Mouse (Mus musculus): ENCODE measurements around the gene Trim17. TPM values are rescaled to one million over a fixed set of nuclear protein-coding genes. Genes with fewer than 3 reads are reported as not detected.
A peak's percentile ranks its signal among the peaks of the same experiment; 100 is the strongest.

Trim17 gene
- polyA plus RNA-seq, 1 experiment from 2014 or later = 1.1 TPM

GRCm38 (mm10) chr11:58926651-58927050 lies 27.8 kb upstream of the Trim17 start:
- H3K27me3 ChIP-seq (ENCODE audit: control insufficient read depth, insufficient read depth, low read length) = no peaks in the 10 kb centered on the region
- no peak for ATAC-seq (replicated peaks; ENCODE audit: insufficient number of reproducible peaks, low FRiP score, low TSS enrichment)
- no peak overlapping the region for H3K4me2 ChIP-seq
- H3K9ac ChIP-seq (ENCODE audit: low read depth, low read length) = no peak overlapping the region
- no peak overlapping the region for H3K27ac ChIP-seq (ENCODE audit: low read depth, low read length)
- WGBS (ENCODE audit: insufficient replicate concordance) = 82% methylated on average over 2 of the region's 3 CpGs
- no peak overlapping the region for H3K4me3 ChIP-seq (ENCODE audit: low read depth, low read length)
- no peaks in the 10 kb centered on the region for H3K9me3 ChIP-seq (replicated peaks; ENCODE audit: control insufficient read depth, low read length)
- H3K4me1 ChIP-seq (ENCODE audit: control insufficient read depth, insufficient read depth, low read length) = no peaks in the 10 kb centered on the region
- H3K36me3 ChIP-seq (ENCODE audit: control insufficient read depth, insufficient read depth, low read length) = no peaks in the 10 kb centered on the region

GRCm38 (mm10) chr11:58927053-58927452 lies 27.4 kb upstream of the Trim17 start:
- no peaks in the 10 kb centered on the region for H3K9me3 ChIP-seq (replicated peaks; ENCODE audit: control insufficient read depth, low read length)
- H3K27me3 ChIP-seq (ENCODE audit: control insufficient read depth, insufficient read depth, low read length) = no peaks in the 10 kb centered on the region
- H3K4me3 ChIP-seq (ENCODE audit: low read depth, low read length) = no peak overlapping the region
- no peak for ATAC-seq (replicated peaks; ENCODE audit: insufficient number of reproducible peaks, low FRiP score, low TSS enrichment)
- 75% methylated on average over 2 of the region's 2 CpGs for WGBS (ENCODE audit: insufficient replicate concordance)
- H3K36me3 ChIP-seq (ENCODE audit: control insufficient read depth, insufficient read depth, low read length) = no peaks in the 10 kb centered on the region
- H3K4me2 ChIP-seq = no peak overlapping the region
- H3K9ac ChIP-seq (ENCODE audit: low read depth, low read length) = no peak overlapping the region
- H3K4me1 ChIP-seq (ENCODE audit: control insufficient read depth, insufficient read depth, low read length) = no peaks in the 10 kb centered on the region
- H3K27ac ChIP-seq (ENCODE audit: low read depth, low read length) = no peak overlapping the region

DNA sequence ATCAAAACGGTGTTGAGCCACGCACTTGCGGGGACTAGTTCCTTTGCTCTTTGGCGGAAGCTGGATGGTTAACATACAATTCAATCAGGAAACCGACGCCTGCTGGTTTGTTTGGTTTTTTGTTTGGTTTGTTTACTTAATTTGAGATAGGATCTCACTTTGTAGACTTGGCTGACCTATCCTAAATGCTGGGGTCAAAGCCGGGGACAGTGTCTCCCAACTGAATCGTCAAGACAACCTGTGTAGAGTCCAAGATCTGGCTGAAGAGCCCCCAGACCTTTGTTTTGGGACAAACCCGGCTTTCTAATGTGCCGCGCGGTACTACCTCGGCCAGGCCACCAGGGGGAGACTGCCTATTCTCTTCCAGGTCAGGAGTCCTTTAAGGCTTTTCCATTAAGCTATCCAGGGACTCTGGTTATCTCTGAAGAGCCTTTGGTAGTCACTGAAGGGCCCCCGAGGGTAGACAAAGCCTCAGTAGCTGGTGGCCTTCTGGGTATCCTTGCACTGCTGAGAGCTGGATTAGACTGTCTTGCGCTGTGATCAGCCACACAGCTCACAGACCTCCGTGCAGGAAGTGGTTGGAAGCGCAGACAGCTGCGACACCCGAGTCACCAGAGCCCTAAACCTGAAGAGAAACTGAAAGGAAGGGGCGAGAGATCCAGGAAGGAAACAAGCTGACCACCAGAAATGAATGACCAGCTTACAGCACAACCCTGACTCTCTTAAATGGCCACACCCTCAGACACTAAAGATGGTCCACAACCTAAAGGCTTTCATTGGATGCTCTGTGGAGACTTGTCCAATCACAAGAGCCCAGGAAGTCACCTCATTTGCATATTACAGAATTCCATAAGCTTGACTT lies 26.5 kb upstream of the Trim17 start:
- ATAC-seq (replicated peaks; ENCODE audit: insufficient number of reproducible peaks, low FRiP score, low TSS enrichment) = peak; percentile 43; the same call in 1 of the 2 replicates
- Histone ChIP-seq H3K27me3 (ENCODE audit: control insufficient read depth, insufficient read depth, low read length) (no peaks in the 10 kb centered on the region), H3K4me2 (peak overlapping the region; percentile 54), H3K36me3 (ENCODE audit: control insufficient read depth, insufficient read depth, low read length) (peaks cover 6% of the 10 kb centered on the region; the same call in 1 of the 2 replicates), H3K9me3 (replicated peaks; ENCODE audit: control insufficient read depth, low read length) (no peaks in the 10 kb centered on the region), H3K27ac (ENCODE audit: low read depth, low read length) (peak overlapping the region; percentile 30; the same call in 1 of the 2 replicates), H3K4me3 (ENCODE audit: low read depth, low read length) (peak overlapping the region; percentile 21), H3K9ac (ENCODE audit: low read depth, low read length) (peak overlapping the region; percentile 52), H3K4me1 (ENCODE audit: control insufficient read depth, insufficient read depth, low read length) (no peaks in the 10 kb centered on the region)
- 24% methylated on average over 20 of the region's 20 CpGs for WGBS (ENCODE audit: insufficient replicate concordance)

- Histone ChIP-seq H3K27me3 (ENCODE audit: control insufficient read depth, insufficient read depth, low read length) (no peaks in the 10 kb centered on the region), H3K4me3 (ENCODE audit: low read depth, low read length) (no peak overlapping the region), H3K4me1 (ENCODE audit: control insufficient read depth, insufficient read depth, low read length) (no peaks in the 10 kb centered on the region), H3K36me3 (ENCODE audit: control insufficient read depth, insufficient read depth, low read length) (peaks cover 17% of the 10 kb centered on the region), H3K9ac (ENCODE audit: low read depth, low read length) (no peak overlapping the region), H3K4me2 (no peak overlapping the region), H3K27ac (ENCODE audit: low read depth, low read length) (no peak overlapping the region), H3K9me3 (replicated peaks; ENCODE audit: control insufficient read depth, low read length) (no peaks in the 10 kb centered on the region)
- 60% methylated on average over 4 of the region's 4 CpGs for WGBS (ENCODE audit: insufficient replicate concordance)
- ATAC-seq (replicated peaks; ENCODE audit: insufficient number of reproducible peaks, low FRiP score, low TSS enrichment) = no peak
These were observed 25.4 kb upstream of the Trim17 start for GRCm38 (mm10) chr11:58929055-58929454.

GRCm38 (mm10) chr11:58929641-58930040 lies 24.8 kb upstream of the Trim17 start:
- Histone ChIP-seq H3K9ac (ENCODE audit: low read depth, low read length) (0 out of 2 replicates have a peak overlapping the region, but pooled peaks have one; percentile 25), H3K4me3 (ENCODE audit: low read depth, low read length) (no peak overlapping the region), H3K27ac (ENCODE audit: low read depth, low read length) (no peak overlapping the region), H3K4me2 (no peak overlapping the region), H3K4me1 (ENCODE audit: control insufficient read depth, insufficient read depth, low read length) (no peaks in the 10 kb centered on the region), H3K9me3 (replicated peaks; ENCODE audit: control insufficient read depth, low read length) (no peaks in the 10 kb centered on the region), H3K27me3 (ENCODE audit: control insufficient read depth, insufficient read depth, low read length) (no peaks in the 10 kb centered on the region), H3K36me3 (ENCODE audit: control insufficient read depth, insufficient read depth, low read length) (peaks cover 20% of the 10 kb centered on the region)
- WGBS (ENCODE audit: insufficient replicate concordance) = 34% methylated on average over 3 of the region's 3 CpGs
- no peak for ATAC-seq (replicated peaks; ENCODE audit: insufficient number of reproducible peaks, low FRiP score, low TSS enrichment)

- WGBS (ENCODE audit: insufficient replicate concordance) = 71% methylated on average over 3 of the region's 3 CpGs
- ATAC-seq (replicated peaks; ENCODE audit: insufficient number of reproducible peaks, low FRiP score, low TSS enrichment) = no peak
- Histone ChIP-seq H3K4me2 (no peak overlapping the region), H3K27ac (ENCODE audit: low read depth, low read length) (no peak overlapping the region), H3K27me3 (ENCODE audit: control insufficient read depth, insufficient read depth, low read length) (no peaks in the 10 kb centered on the region), H3K9ac (ENCODE audit: low read depth, low read length) (no peak overlapping the region), H3K9me3 (replicated peaks; ENCODE audit: control insufficient read depth, low read length) (no peaks in the 10 kb centered on the region), H3K36me3 (ENCODE audit: control insufficient read depth, insufficient read depth, low read length) (peaks cover 20% of the 10 kb centered on the region), H3K4me3 (ENCODE audit: low read depth, low read length) (no peak overlapping the region), H3K4me1 (ENCODE audit: control insufficient read depth, insufficient read depth, low read length) (no peaks in the 10 kb centered on the region)
These were observed 24.2 kb upstream of the Trim17 start for GRCm38 (mm10) chr11:58930254-58930653.

- Histone ChIP-seq H3K4me2 (no peak overlapping the region), H3K4me1 (ENCODE audit: control insufficient read depth, insufficient read depth, low read length) (no peaks in the 10 kb centered on the region), H3K27me3 (ENCODE audit: control insufficient read depth, insufficient read depth, low read length) (no peaks in the 10 kb centered on the region), H3K9ac (ENCODE audit: low read depth, low read length) (no peak overlapping the region), H3K9me3 (replicated peaks; ENCODE audit: control insufficient read depth, low read length) (no peaks in the 10 kb centered on the region), H3K27ac (ENCODE audit: low read depth, low read length) (no peak overlapping the region), H3K36me3 (ENCODE audit: control insufficient read depth, insufficient read depth, low read length) (peaks cover 20% of the 10 kb centered on the region), H3K4me3 (ENCODE audit: low read depth, low read length) (no peak overlapping the region)
- ATAC-seq (replicated peaks; ENCODE audit: insufficient number of reproducible peaks, low FRiP score, low TSS enrichment) = no peak
- 71% methylated on average over 4 of the region's 4 CpGs for WGBS (ENCODE audit: insufficient replicate concordance)
These were observed 22.9 kb upstream of the Trim17 start for GRCm38 (mm10) chr11:58931576-58931975.

DNA sequence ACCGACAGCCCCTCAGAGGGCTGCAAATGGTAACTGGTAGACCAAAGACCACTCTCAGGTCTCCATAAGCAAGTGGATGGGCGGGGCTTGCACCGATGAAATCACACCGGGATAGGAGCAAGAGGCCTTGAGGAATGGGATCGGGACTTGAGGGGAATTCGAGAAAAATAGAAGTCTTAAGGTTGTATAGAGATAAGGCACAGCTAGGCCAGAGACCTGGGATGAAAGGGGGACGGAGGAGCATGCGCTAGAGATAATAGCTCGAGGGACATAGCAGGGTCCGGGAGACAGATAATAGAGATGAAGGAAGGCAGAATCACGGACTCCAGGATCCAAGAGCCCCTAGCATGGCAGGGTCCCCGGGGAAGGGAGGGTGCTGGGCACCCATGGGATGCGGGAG lies 16.6 kb upstream of the Trim17 start:
- ATAC-seq (replicated peaks; ENCODE audit: insufficient number of reproducible peaks, low FRiP score, low TSS enrichment) = no peak
- Histone ChIP-seq H3K9ac (ENCODE audit: low read depth, low read length) (peak overlapping the region; percentile 79), H3K4me2 (peak overlapping the region; percentile 100), H3K27ac (ENCODE audit: low read depth, low read length) (peak overlapping the region; percentile 92), H3K36me3 (ENCODE audit: control insufficient read depth, insufficient read depth, low read length) (peaks cover 14% of the 10 kb centered on the region), H3K27me3 (ENCODE audit: control insufficient read depth, insufficient read depth, low read length) (no peaks in the 10 kb centered on the region), H3K4me1 (ENCODE audit: control insufficient read depth, insufficient read depth, low read length) (peaks cover 10% of the 10 kb centered on the region), H3K9me3 (replicated peaks; ENCODE audit: control insufficient read depth, low read length) (no peaks in the 10 kb centered on the region), H3K4me3 (ENCODE audit: low read depth, low read length) (peak overlapping the region; percentile 86)
- 1% methylated on average over 13 of the region's 13 CpGs for WGBS (ENCODE audit: insufficient replicate concordance)
